Mouse (Mus musculus): ENCODE data around the gene Gdf15. TPM values are rescaled to one million over a fixed set of nuclear protein-coding genes. Genes with fewer than 3 reads are reported as not detected.

The Gdf15 gene
- polyA plus RNA-seq, 1 experiment from 2014 or later = not detected

- Histone ChIP-seq H3K27me3 (ENCODE audit: control insufficient read depth, insufficient read depth, low read length) (no peaks in the 10 kb centered on the region), H3K27ac (replicated peaks; ENCODE audit: low read depth, low read length) (no peak overlapping the region), H3K4me3 (ENCODE audit: low read depth, low read length) (no peak overlapping the region), H3K4me1 (ENCODE audit: control insufficient read depth, insufficient read depth, low read length) (no peaks in the 10 kb centered on the region; the same call in 1 of the 2 replicates), H3K9ac (replicated peaks; ENCODE audit: low read length) (no peak overlapping the region), H3K4me2 (ENCODE audit: low read depth, low read length) (no peak overlapping the region), H3K36me3 (replicated peaks; ENCODE audit: control insufficient read depth, insufficient read depth, low read depth, low read length) (no peaks in the 10 kb centered on the region), H3K9me3 (replicated peaks; ENCODE audit: control insufficient read depth, low read length) (no peaks in the 10 kb centered on the region)
- WGBS = 42% methylated on average over 3 of the region's 3 CpGs
- ATAC-seq (replicated peaks; ENCODE audit: insufficient number of reproducible peaks, low FRiP score, low TSS enrichment, low read depth) = no peak
- no peak for DNase-seq (ENCODE audit: low spot score)
These were observed 10.0 kb downstream of the Gdf15 start for GRCm38 (mm10) chr8:70622220-70622619.

DNA sequence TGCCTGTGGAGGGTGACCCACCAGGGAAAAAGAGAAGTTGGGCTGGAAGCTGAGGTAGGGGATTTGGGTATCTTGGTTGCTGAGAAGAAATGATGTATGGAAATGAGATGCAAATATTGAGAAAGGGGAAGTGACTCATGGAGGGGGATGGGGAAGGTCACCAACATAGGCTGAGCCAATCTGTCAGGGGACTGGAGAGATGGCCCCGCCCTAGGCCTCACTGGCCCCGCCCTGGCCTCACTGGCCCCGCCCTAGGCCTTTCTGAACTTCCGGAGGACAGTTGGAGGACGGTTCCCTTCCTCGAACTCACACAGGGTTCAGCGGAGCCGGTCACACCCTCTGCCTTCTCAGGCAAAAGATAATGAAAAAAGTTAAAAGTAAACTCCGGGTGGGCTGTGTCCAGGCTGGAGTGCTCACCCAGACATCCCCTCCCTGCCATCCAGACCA lies 13.3 kb downstream of the Gdf15 start:
- no peak overlapping the region for H3K9ac ChIP-seq (replicated peaks; ENCODE audit: low read length)
- H3K4me1 ChIP-seq (ENCODE audit: control insufficient read depth, insufficient read depth, low read length) = no peaks in the 10 kb centered on the region
- H3K4me2 ChIP-seq (ENCODE audit: low read depth, low read length) = no peak overlapping the region
- DNase-seq (ENCODE audit: low spot score) (no peak), ATAC-seq (replicated peaks; ENCODE audit: insufficient number of reproducible peaks, low FRiP score, low TSS enrichment, low read depth) (no peak; the same call in 1 of the 2 replicates)
- H3K36me3 ChIP-seq (replicated peaks; ENCODE audit: control insufficient read depth, insufficient read depth, low read depth, low read length) = no peaks in the 10 kb centered on the region
- no peak overlapping the region for H3K27ac ChIP-seq (replicated peaks; ENCODE audit: low read depth, low read length)
- H3K9me3 ChIP-seq (replicated peaks; ENCODE audit: control insufficient read depth, low read length) = no peaks in the 10 kb centered on the region
- H3K27me3 ChIP-seq (ENCODE audit: control insufficient read depth, insufficient read depth, low read length) = no peaks in the 10 kb centered on the region
- 40% methylated on average over 9 of the region's 9 CpGs for WGBS
- no peak overlapping the region for H3K4me3 ChIP-seq (ENCODE audit: low read depth, low read length)

GRCm38 (mm10) chr8:70617985-70618384 lies 14.3 kb downstream of the Gdf15 start:
- ATAC-seq (replicated peaks; ENCODE audit: insufficient number of reproducible peaks, low FRiP score, low TSS enrichment, low read depth) = no peak
- no peak overlapping the region; the same call in 1 of the 2 replicates for H3K4me2 ChIP-seq (ENCODE audit: low read depth, low read length)
- H3K9me3 ChIP-seq (replicated peaks; ENCODE audit: control insufficient read depth, low read length) = no peaks in the 10 kb centered on the region
- no peaks in the 10 kb centered on the region for H3K27me3 ChIP-seq (ENCODE audit: control insufficient read depth, insufficient read depth, low read length)
- H3K27ac ChIP-seq (replicated peaks; ENCODE audit: low read depth, low read length) = no peak overlapping the region
- WGBS = 74% methylated on average over 11 of the region's 11 CpGs
- H3K36me3 ChIP-seq (replicated peaks; ENCODE audit: control insufficient read depth, insufficient read depth, low read depth, low read length) = no peaks in the 10 kb centered on the region
- H3K4me3 ChIP-seq (ENCODE audit: low read depth, low read length) = no peak overlapping the region
- H3K9ac ChIP-seq (replicated peaks; ENCODE audit: low read length) = no peak overlapping the region
- H3K4me1 ChIP-seq (ENCODE audit: control insufficient read depth, insufficient read depth, low read length) = no peaks in the 10 kb centered on the region
- DNase-seq (ENCODE audit: low spot score) = no peak

DNA sequence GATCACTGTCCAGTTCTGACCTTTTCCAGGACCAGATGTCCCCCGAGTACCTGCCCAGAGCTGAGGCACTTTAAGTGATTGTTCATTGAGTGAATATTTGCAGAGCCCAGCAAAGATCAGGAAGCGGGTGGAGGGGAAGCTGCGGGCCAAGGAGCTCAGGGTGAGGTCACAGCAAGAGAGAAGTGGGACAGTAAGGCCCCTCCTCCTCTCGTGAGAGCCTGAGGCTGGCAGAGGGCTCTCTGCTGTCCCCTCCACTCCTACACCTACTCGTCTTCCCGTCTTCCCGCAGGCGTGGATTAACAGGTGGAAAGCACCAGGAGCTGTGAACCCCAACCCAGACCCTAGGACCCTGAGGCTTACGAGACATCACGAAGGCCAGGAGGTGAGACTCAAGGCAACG lies 15.6 kb downstream of the Gdf15 start:
- Histone ChIP-seq H3K27ac (replicated peaks; ENCODE audit: low read depth, low read length) (no peak overlapping the region), H3K4me3 (ENCODE audit: low read depth, low read length) (no peak overlapping the region), H3K9ac (replicated peaks; ENCODE audit: low read length) (no peak overlapping the region), H3K4me1 (ENCODE audit: control insufficient read depth, insufficient read depth, low read length) (no peaks in the 10 kb centered on the region), H3K36me3 (replicated peaks; ENCODE audit: control insufficient read depth, insufficient read depth, low read depth, low read length) (no peaks in the 10 kb centered on the region), H3K9me3 (replicated peaks; ENCODE audit: control insufficient read depth, low read length) (no peaks in the 10 kb centered on the region), H3K4me2 (ENCODE audit: low read depth, low read length) (no peak overlapping the region), H3K27me3 (ENCODE audit: control insufficient read depth, insufficient read depth, low read length) (no peaks in the 10 kb centered on the region)
- WGBS = 49% methylated on average over 11 of the region's 11 CpGs
- ATAC-seq (replicated peaks; ENCODE audit: insufficient number of reproducible peaks, low FRiP score, low TSS enrichment, low read depth) (no peak), DNase-seq (ENCODE audit: low spot score) (no peak)

DNA sequence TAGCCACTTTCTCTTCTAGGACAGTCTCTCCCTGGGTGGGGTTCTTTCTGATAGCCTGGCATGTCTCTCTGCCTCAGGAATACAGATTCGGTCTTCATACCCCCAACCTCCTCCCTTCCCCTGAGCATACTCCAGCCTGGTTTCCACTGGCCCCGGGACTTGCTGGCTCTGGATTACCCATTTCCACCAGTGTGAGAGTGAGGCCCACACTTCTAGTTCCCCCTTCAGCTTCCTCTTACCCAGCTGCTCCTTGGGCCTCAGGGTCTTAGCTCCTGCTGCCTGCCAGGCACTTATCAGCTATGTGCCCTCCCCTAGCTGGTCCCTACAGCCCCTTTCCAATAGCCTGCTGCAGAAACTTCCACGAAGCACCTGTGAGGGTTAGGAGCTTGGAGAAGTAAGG lies 16.4 kb downstream of the Gdf15 start, which contains the start of gene Lrrc25:
Gene Lrrc25 (plus strand): TSS at position 262 of the 400 bp plus-strand sequence.
- H3K4me2 ChIP-seq (ENCODE audit: low read depth, low read length) = no peak within 1 kb of the TSS
- H3K36me3 ChIP-seq (replicated peaks; ENCODE audit: control insufficient read depth, insufficient read depth, low read depth, low read length) = no peaks in the 10 kb centered on the region
- H3K9me3 ChIP-seq (replicated peaks; ENCODE audit: control insufficient read depth, low read length) = no peaks in the 10 kb centered on the region
- H3K4me1 ChIP-seq (ENCODE audit: control insufficient read depth, insufficient read depth, low read length) = no peaks in the 10 kb centered on the region
- no peak within 1 kb of the TSS for H3K27ac ChIP-seq (replicated peaks; ENCODE audit: low read depth, low read length)
- no peak within 1 kb of the TSS for H3K4me3 ChIP-seq (ENCODE audit: low read depth, low read length)
- H3K9ac ChIP-seq (replicated peaks; ENCODE audit: low read length) = no peak within 1 kb of the TSS
- no peaks in the 10 kb centered on the region for H3K27me3 ChIP-seq (ENCODE audit: control insufficient read depth, insufficient read depth, low read length)
- DNase-seq (ENCODE audit: low spot score) (no peak), ATAC-seq (replicated peaks; ENCODE audit: insufficient number of reproducible peaks, low FRiP score, low TSS enrichment, low read depth) (no peak)
- WGBS = 87% methylated on average over 3 of the region's 3 CpGs

- Histone ChIP-seq H3K9me3 (replicated peaks; ENCODE audit: control insufficient read depth, low read length) (no peaks in the 10 kb centered on the region), H3K27me3 (ENCODE audit: control insufficient read depth, insufficient read depth, low read length) (no peaks in the 10 kb centered on the region), H3K4me2 (ENCODE audit: low read depth, low read length) (no peak overlapping the region), H3K36me3 (replicated peaks; ENCODE audit: control insufficient read depth, insufficient read depth, low read depth, low read length) (no peaks in the 10 kb centered on the region), H3K27ac (replicated peaks; ENCODE audit: low read depth, low read length) (no peak overlapping the region), H3K4me3 (ENCODE audit: low read depth, low read length) (no peak overlapping the region), H3K4me1 (ENCODE audit: control insufficient read depth, insufficient read depth, low read length) (peaks cover 3% of the 10 kb centered on the region; the same call in 1 of the 2 replicates), H3K9ac (replicated peaks; ENCODE audit: low read length) (no peak overlapping the region)
- WGBS = 84% methylated on average over 8 of the region's 8 CpGs
- ATAC-seq (replicated peaks; ENCODE audit: insufficient number of reproducible peaks, low FRiP score, low TSS enrichment, low read depth) (no peak), DNase-seq (ENCODE audit: low spot score) (no peak)
These were observed 17.0 kb downstream of the Gdf15 start for GRCm38 (mm10) chr8:70615281-70615680.

DNA sequence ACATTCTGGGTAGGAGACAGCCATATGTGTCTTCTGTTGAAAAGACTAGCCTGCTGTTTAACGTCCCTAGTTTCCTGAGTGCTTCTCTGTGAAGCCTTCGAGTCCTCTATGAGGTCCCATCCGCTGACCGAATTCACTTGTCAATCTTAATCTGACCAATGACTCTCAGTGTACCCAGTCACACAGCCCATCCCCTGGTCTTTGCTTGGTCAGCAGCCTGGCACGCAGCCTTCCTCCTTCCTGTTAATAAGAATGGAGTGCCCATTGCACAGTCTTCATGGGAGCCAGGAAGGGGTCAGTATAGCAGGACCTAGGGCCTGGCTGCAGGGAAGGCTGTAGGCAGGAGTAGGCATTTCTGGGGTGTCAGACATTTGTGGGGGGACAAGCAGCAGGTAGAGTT lies 17.8 kb downstream of the Gdf15 start:
- no peak for DNase-seq (ENCODE audit: low spot score)
- no peak overlapping the region for H3K27ac ChIP-seq (replicated peaks; ENCODE audit: low read depth, low read length)
- ATAC-seq (replicated peaks; ENCODE audit: insufficient number of reproducible peaks, low FRiP score, low TSS enrichment, low read depth) = no peak
- H3K4me2 ChIP-seq (ENCODE audit: low read depth, low read length) = no peak overlapping the region
- H3K9me3 ChIP-seq (replicated peaks; ENCODE audit: control insufficient read depth, low read length) = no peaks in the 10 kb centered on the region
- WGBS = 78% methylated on average over 5 of the region's 5 CpGs
- H3K4me3 ChIP-seq (ENCODE audit: low read depth, low read length) = no peak overlapping the region
- H3K9ac ChIP-seq (replicated peaks; ENCODE audit: low read length) = no peak overlapping the region
- H3K36me3 ChIP-seq (replicated peaks; ENCODE audit: control insufficient read depth, insufficient read depth, low read depth, low read length) = no peaks in the 10 kb centered on the region
- peaks cover 3% of the 10 kb centered on the region; the same call in 1 of the 2 replicates for H3K4me1 ChIP-seq (ENCODE audit: control insufficient read depth, insufficient read depth, low read length)
- H3K27me3 ChIP-seq (ENCODE audit: control insufficient read depth, insufficient read depth, low read length) = no peaks in the 10 kb centered on the region

DNA sequence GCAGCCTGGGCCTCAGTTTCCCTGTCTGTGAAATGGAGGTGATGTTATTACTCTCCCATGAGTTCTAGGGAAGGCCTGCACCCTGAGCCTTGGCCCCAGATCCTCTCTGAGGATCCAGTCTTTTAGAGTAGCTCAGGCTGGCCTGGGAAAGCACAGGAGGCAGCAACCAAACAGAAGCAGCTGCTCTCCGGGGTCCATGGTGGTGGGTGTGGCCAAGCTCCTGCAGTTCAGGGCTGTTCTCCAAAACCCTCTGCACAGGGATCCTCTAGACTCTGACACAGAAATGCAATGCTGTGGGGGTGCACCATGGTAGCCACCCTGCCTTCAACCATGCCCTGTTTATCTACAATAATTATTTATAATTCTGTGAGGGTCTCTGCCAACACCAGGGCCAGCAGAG lies 18.5 kb downstream of the Gdf15 start:
- no peak overlapping the region for H3K9ac ChIP-seq (replicated peaks; ENCODE audit: low read length)
- H3K27me3 ChIP-seq (ENCODE audit: control insufficient read depth, insufficient read depth, low read length) = no peaks in the 10 kb centered on the region
- ATAC-seq (replicated peaks; ENCODE audit: insufficient number of reproducible peaks, low FRiP score, low TSS enrichment, low read depth) (no peak), DNase-seq (ENCODE audit: low spot score) (no peak)
- 27% methylated on average over 1 of the region's 1 CpGs for WGBS
- H3K4me2 ChIP-seq (ENCODE audit: low read depth, low read length) = no peak overlapping the region
- peaks cover 3% of the 10 kb centered on the region; the same call in 1 of the 2 replicates for H3K4me1 ChIP-seq (ENCODE audit: control insufficient read depth, insufficient read depth, low read length)
- no peak overlapping the region for H3K27ac ChIP-seq (replicated peaks; ENCODE audit: low read depth, low read length)
- no peaks in the 10 kb centered on the region for H3K9me3 ChIP-seq (replicated peaks; ENCODE audit: control insufficient read depth, low read length)
- no peak overlapping the region for H3K4me3 ChIP-seq (ENCODE audit: low read depth, low read length)
- H3K36me3 ChIP-seq (replicated peaks; ENCODE audit: control insufficient read depth, insufficient read depth, low read depth, low read length) = no peaks in the 10 kb centered on the region
